Mouse (Mus musculus): ENCODE measurements around the gene Anapc1.
"Not testable (repeated sequence)": the region's sequence is repeated elsewhere in the genome, so short reads cannot be mapped to it uniquely, and the experiment has no call there.

The Anapc1 gene

DNA sequence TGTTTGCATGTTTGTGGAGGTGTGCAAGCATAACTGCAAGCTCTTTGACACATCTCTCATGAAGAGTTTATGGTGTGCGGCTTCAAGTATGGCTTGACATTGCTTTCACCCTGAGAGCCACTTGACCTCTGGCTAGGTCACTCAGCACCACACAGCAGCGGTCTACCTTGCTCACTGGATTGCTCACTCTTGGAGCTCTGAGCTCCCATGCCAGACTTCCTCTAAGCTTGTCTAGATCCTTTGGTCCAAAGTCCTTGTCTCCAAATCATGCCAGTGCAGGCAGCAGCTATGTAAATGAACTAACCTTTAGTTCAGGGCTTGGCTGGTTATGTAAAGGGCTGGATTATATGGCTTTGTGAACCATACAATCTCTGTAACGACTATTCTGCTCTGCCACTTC lies 9.2 kb upstream of the Anapc1 start:
- no peak for DNase-seq

DNA sequence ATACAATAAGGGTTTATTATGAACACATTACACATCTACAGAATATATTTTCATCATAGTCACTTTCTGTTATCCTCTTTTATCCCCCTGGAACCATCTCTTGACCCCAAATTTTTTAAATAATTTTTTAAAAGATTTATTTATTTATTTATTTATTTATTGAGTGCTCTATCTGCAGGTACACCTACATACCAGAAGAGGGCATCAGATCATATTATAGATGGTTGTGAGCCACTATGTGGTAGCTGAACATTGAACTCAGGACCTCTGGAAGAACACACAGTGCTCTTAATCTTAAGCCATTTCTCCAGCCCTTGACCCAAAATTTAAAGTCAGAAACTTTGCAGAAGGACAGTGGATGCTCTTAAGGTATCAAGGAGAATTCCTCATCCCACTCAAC lies 7.4 kb upstream of the Anapc1 start:
- DNase-seq = no peak

DNA sequence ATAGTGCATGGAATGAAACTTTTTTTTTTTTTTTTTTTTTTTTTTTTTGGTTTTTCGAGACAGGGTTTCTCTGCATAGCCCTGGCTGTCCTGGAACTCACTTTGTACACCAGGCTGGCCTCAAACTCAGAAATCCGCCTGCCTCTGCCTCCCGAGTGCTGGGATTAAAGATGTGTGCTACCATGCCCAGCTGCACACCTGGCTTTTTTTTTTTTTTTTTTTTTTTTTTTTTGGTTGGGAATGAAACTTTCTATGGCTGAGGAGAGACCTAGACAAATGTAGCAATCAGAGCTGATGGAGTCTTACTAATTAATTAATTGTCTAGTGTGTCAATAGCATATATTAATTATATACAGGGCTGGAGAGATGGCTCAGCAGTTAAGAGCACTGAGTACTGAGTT lies 6.6 kb upstream of the Anapc1 start:
- not testable (repeated sequence) for DNase-seq

DNA sequence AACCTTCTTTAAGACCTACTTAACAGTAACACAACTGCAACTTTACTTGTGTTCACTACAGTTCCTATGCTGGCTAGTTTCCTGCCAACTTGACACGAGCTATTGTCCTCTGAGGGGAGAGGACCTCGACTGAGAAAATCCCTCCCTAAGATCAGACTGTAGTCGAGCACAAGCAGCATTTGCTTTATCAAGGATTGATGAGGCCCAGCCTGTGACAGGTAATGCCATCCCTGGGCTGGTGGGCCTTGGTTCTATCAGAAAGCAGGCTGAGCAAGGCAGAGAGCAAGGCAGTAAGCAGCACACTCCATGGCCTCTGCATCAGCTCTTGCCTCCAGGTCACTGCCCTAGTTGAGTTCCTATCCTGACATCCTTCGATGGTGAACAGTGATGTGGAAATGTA lies 6.0 kb upstream of the Anapc1 start:
- no peak for DNase-seq

DNA sequence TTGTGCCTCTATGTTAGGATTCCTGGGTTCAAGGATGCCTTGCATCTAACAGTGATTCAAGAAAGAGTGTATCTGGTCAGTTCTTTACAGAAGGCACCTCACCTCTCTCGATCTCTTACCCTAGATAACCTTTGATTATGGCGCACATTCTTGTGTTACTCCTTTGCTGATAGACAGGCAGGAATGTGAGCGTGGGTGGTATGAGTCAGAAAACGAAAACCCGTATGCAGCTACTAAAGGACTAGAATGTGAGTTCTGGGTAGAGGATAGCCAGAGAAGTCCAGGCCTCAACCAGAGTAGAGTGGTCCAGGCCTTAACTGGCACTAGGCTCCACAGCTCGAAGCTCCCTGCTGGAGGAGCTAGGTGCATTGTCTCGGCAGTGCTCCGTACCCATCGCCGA lies 5.6 kb upstream of the Anapc1 start:
- DNase-seq = no peak

DNA sequence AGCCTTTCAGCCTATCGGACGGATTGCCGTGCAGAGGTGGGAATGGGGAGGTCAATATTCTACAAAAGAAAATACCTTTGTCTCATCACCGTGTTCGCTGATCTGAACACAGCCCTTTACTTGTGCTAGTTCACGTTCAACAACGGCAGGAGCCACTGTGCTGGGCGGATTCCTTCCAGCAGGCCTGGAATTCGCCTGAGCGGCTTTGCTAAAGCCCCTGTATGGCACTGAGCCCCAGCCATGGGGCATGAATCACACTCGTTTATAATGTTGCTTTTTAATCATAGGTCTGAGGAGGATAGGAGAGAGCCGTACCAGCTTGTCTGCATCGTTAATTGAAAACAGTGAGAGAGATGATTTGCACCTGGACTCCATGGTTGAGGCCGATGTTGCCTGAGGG lies 5.1 kb upstream of the Anapc1 start:
- peak; percentile 18 for DNase-seq

DNA sequence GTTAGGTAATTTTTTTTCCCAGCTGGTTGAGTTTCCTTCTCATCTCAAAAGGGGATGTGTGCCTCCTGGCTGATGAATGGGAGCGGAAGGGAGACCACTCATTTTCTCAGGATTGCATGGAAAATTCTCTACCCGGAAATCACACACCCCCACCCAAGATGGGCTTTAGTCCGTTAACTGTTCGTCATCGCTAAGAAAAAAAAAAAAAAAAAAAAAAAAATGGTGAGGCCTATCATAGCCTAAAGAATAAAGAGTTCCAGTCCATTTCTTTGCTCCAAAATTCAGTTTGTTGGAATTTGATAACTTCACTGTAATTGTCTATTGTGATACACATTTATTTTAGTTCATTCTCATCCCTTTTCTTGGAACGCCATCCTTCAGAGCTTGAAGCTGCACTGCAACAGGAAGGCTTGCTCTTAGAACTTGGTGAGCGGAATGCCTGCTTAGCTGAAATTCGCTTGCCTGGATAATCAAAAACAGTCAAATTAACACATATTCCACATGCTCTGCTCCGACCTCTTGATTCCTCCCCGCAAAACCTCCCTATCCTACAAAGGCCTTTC lies 448 bp upstream of the Anapc1 start:
- no peak for DNase-seq

DNA sequence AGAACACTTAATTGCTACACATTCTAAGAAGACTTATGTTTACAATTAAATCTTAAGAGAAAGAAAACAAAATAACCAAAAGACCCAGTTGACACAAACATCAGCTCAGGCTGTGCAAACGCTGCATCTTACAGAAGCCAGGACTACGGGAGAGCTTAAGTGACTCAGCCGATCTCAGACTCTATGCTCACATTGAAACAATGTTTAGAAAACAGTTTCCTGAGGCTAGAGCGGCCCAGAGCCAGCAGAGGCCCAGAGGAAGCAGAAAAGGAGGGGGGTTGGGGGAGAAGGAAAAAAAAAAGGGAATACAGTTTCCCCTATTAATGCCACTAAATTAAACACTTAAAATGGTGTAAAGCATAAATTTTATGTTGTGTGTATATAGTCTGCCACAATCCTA lies 6.5 kb downstream of the Anapc1 start:
- peak; percentile 58 for DNase-seq

DNA sequence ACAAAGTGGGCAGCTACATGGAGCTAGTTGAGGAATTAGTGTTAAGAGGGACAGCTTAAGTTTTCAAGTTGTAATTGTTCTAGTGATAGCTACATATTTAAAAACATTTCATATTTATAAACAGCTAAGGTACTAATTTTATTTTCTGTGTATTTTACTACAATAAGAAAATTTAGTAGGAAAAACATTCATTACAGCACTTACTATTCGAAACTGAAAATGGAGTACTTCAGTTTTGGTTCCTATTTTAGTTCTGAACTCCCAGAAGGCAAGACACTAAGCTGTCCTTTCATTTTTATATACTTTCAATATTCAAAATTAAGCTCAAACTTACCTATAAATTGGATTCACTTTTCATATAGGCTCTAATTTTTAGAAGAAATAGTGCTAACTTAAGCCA lies 66.6 kb downstream of the Anapc1 start:
- DNase-seq = no peak

DNA sequence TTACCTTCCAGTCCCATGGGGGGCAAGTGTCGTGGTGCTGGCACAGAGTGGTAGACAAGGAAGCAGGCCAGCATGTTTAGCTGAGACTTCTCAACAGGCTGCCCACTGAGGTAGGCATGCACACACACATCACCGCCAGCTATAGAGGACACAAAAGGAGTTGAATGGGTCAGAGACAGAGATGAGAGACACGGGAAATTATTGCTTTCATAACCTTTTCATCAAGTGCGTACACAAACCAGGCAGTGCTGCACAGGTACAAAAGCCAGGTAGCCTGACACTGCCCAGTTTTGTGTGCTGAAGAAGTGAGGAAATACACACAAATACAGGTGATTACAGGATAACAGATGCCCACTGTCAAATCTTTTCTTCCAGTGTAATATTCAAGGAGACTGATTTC lies 71.8 kb downstream of the Anapc1 start:
- DNase-seq = no peak

DNA sequence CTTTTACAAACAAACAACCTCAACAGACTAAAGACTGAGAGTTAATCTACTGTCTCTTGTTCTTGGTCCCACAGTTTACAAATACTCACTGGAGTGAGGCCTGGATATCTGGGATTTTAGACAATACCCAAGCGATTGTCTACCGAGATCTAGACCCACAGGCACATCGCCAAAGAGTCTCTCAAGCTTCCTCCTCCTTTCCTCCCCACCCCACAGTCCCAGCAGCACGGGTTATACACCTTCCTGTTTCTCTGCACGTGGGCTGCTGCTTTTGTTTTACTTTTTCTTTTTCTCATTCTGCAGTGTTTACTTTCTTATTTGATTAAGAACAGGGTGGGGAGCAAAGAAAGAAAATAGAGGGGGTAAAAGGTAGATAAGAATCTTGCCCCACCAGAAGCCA lies 73.8 kb downstream of the Anapc1 start:
- peak; percentile 36 for DNase-seq

DNA sequence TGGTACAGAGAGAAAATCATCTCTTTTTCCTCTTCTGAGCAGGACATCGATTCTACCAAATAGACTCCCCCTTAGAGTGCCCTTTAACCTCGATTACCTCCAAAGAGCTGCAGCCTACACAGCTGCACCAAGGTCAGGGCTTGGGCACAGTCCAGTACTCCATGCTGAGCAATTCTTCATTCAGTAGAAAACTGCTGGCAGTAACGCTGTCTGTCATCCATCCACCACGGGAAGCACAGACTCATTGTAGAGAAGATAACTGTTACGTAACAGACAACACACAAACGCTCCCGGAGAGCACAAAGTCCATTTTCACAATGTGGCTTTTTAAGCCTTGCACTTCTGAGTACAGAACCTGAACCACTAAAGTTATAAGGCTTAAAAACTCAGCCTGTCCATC lies 74.9 kb downstream of the Anapc1 start:
- no peak for DNase-seq

DNA sequence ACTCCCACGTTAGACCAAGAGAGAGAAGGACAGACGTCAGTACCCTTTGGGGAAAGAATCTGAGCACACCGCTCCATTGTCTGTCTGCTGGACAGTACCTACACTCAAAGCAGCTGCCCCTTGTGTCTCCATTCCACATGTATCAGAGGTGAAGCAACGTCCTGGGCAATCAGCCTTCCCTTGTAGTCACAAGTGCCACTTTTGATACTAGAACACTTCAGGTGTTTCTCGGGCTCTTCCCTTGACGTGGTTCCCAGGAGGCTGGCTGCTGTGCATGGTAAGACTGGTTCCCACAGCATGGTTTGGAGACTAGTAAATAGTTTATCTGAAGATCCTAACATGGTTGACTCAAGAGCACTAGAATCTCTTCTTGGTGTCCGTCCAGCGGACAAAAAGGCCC lies 76.0 kb downstream of the Anapc1 start:
- DNase-seq = peak; percentile 9

DNA sequence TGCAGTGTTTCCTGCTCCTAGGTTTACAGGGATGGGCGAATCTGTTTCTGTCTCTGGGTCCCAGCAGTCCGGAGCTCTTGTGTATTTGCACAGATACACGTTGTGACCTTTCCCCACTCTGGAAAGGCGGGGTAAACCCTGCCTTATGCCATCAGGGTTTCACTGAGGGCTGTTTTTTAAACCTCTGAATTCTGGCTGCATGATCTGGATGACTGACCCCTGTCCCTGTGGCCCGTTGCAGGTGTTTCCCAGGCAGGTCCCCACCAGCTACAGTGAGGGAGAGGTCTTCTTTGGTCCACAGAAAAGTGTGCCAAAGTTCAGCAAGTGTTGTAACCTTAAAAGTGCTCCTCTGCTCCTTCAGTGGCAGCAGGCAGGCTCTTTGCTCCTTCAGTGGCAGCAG lies 77.9 kb downstream of the Anapc1 start:
- DNase-seq = no peak

DNA sequence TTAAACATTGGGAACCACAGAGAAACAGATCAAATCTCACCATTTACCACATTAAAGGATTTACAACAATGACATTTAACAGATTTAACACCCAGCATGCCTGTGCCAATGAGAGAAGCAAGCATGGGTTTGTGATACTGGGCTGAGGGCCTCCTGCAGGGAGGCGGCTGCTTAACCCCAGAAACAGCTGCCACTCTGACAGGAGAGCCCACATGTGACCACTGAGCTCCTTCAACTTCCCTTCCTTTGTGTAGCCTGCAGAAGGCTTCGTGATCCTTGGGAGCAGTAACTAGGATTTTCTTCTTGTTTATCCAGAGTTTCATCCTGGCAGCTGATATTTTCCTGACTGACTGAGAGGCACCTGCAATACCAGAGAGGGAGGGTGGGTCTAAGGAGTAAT lies 85.7 kb downstream of the Anapc1 start:
- DNase-seq = no peak

DNA sequence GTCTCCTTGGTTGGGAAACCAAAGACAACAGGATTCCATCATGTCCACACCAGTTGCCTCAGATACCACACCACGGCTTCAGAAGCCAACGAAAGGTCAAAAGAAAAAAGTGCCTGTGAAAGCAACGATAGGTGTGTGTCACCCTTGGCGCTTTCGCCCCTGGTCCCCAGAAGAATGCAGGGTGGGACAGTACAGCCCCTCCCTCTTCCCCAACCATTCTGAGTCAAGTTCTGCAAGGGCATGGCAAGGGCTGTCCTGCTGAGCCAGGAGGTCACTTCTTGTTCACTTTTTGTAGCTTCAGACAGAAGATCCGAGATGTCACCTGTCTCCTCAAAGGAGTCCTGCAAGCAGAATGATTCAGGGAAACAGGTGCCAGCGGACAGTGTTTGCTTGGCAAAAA lies 94.9 kb downstream of the Anapc1 start:
- no peak for DNase-seq

DNA sequence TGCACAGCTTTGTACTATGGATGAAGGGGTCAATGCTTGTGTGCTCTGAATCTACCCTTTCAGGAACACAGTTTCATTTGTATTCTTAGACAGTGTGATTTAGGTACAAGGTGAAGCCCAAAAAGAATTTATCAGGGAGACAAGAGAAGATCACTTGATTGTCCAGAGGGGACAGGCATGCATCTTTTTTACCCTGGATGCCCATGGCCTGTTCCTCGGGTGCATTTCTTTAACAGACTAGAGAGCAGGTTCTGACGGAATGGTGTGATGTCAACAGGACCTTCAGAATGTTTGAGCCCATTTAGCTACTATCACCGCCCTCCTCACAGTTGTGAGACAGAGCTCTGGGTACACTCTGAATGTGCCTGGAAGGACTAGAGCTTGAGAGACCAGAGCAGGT lies 96.3 kb downstream of the Anapc1 start, which contains the start of gene Spdye4c:
Gene Spdye4c, plus strand, starts transcription at position 301 of the 400 bp plus-strand sequence.
- DNase-seq = no peak

DNA sequence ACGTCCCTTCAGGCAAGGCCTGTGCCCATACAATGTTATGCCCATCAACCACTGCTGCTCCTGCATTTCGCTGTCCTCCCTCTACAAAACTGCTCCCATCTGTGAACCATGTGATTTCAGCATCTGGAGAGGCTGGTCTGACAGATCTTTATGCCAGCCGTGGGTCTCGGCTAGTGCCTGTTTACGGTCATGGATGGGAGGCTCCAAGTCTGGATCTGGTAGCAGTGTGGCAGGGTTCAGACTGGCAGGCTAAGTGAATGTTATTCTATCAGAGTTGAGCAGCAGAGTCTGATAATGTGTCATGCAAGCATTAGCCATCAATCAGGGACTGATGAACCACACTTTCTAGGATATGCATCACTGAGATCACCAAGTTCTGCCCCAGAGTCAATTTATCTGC lies 104.3 kb downstream of the Anapc1 start:
- no peak for DNase-seq

DNA sequence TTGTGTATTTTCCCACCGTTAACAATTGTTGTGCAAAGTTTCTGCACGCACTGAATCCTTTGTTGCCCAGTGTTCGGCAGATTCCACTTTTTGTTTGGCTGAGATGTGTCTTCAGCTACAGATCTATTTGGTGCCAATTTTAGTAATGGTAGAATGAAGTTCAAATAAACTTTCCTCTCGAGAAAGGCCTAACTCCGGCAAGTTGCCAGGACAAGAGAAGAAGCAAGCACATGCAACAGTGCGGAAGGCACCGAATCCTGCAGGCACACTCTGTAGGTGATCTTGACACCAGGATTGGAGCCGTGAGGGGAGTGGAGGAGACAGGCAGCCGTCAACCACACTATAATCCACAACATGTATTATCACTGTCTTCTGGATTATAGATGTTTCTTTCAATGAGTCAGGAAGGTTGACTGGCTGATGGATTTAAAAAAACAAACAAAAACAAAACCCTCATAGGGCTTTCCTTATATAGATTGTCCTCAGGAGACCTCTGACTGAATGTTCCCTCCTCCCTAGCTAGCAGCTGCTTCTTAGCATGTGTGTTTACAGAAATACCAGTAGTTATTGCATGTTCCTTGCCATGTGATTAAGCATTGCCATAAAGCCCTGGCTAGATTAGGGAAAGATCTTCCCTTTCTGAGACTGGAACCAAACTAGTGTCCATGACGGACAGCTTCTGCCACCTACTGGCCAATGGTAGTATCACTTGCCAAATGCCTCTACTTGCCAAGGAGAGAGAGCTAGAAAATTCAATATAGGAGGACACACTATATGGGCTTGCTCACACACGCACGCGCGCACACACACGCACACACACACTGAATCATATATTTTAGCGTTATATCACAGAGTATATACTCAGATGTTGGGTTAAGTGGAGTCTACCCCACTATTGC lies 114.2 kb downstream of the Anapc1 start:
- DNase-seq = peak; percentile 90

DNA sequence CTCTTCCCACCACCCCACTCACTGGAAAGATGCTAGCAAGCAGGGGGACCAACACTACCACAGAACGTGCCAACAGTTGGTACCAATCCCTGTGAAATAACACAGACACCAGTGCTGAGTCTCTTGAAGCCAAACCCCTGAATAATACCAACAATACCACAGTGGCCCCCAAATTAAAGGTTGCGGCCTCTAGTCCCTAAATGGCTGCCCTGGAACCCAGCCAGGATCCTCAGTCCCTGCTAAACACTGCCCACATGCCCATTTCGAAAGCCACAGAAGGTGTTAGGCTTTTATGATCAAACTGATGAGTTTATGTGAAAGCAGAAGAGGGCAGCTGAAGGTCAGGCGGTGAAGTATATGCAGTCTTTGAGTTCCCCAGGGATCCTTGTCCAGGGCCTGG lies 116.2 kb downstream of the Anapc1 start:
- no peak for DNase-seq

DNA sequence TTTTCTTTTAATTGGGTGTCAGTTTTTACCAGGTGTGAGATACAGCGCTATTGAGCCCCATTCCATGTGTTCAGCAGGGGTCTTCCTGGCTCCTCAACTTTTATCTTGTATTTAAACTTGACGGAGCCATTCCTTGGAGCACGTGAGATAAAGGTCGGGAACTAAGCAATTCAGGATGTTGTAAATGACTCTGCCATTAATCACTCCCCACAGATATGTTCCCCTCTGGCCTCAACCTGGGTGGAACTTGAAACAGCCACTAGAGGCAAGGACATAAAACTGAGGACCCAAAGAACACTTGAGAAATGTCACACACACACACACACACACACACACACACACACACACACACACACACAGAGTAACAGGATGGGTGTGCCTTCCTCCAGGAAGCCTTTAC lies 118.7 kb downstream of the Anapc1 start:
- no peak for DNase-seq

DNA sequence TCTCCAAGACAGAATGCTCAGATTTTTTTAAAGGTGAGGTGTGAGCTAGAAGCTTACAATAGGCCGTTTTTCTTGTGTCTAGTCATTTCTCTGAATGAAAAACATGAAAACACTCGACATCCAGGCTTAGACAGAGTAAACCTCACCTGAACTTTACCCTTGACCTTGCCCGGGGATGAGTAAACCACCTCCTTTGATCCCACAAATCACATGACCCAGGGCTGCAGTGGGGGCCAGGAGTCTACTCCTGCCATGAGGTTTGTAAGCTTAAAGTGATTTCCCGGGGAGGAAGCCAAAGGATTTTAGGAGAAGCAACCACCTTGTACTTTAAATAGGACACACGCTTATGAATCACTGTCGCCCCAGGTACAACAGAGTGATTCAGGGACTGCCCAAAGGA lies 119.2 kb downstream of the Anapc1 start:
- no peak for DNase-seq

DNA sequence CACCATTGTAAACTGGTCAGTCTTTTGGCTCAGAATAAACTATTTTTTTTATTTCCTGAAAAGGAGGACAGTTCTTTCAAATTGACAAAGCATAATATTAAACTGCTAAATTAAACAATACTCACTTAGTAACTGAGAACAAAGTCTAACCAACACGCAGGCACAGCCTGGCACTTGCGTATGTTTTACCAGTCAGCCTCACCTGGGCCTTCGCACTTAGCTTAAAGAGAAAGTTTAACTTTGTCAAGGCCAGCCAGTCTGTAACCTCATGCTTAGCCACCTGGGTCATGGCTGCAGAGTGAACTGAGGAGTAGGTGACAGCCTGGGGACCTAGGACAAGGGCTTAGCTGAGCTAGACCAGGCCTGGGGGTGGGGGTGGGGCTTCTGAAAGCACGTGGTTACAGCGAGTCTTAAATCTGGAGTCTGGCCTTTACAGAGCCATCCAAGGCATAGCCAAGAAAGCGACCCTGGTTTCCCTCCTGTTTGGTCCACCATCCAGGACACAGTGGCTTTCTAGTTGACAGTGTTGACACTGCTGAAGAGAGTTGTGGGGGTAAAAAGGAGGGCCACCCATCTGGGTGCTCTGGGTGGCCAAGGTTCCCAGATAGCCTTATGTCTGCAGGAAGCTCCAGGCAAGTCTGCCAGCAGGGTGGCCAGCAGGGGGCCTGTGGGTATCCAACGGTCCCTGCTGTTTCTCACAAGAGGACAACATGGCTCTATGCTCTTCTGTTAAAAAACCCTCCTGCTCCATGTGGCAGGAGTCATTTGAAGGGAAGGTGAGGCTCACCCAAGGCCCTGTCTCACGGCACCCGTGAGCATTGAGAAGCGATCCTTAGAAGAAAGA lies 120.7 kb downstream of the Anapc1 start:
- peak; percentile 41 for DNase-seq

DNA sequence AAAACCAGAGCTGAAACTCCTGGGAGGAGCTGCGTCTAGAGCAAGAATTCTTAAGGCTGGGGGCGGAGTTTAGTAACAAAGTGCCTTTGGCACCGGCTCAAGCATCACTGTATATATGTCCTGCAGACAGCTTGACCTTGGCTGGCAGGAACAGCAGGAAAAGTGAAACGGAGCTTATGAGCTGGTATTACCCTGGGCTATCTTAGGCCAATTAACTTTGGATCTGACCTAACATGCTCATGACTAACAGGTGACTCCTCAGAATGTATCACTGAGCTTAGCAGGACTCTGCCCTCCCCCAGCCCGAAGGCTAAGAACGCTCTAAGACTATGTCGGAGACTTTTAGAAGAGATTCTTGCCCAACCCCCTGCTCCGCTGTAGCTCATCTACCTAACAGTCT lies 121.3 kb downstream of the Anapc1 start:
- DNase-seq = no peak

Measured in lung, postnatal 14 days (tissue).